Mouse (Mus musculus) adrenal gland, postnatal 25 days (tissue): ENCODE results near the gene Gpc6. TPM values are rescaled to one million over a fixed set of nuclear protein-coding genes. Genes with fewer than 3 reads are reported as not detected.
"Not testable (repeated sequence)": the region's sequence is repeated elsewhere in the genome, so short reads cannot be mapped to it uniquely, and the experiment has no call there.

Experiments
- DNase-seq: peaks from one replicate; pipeline ENCODE4 v3.0.0; 2021; ENCODE audit warnings: mixed read lengths
- total RNA-seq: library from RNA; stranded (reverse); gene quantifications from 2 replicates; pipeline ENCODE4 v1.2.3, GENCODE M21; 2021

The Gpc6 gene
- total RNA-seq, 1 experiment from 2014 or later, result 12.1 TPM

GRCm38 (mm10) chr14:117369331-117369866 is 444.3 kb downstream of the Gpc6 start:
- no peak for DNase-seq

GRCm38 (mm10) chr14:117376822-117377376 is 451.8 kb downstream of the Gpc6 start:
- DNase-seq, result no peak

GRCm38 (mm10) chr14:117379979-117380378 is 454.9 kb downstream of the Gpc6 start:
- DNase-seq, result no peak

- no peak for DNase-seq
Observed at GRCm38 (mm10) chr14:117383188-117383587, 458.1 kb downstream of the Gpc6 start.

- no peak for DNase-seq
Observed at GRCm38 (mm10) chr14:117384096-117384770, 459.1 kb downstream of the Gpc6 start.

GRCm38 (mm10) chr14:117385731-117386270 is 460.7 kb downstream of the Gpc6 start:
- DNase-seq, result no peak

GRCm38 (mm10) chr14:117390794-117391320 is 465.7 kb downstream of the Gpc6 start:
- DNase-seq, result no peak

GRCm38 (mm10) chr14:117391412-117391811 is 466.3 kb downstream of the Gpc6 start:
- no peak for DNase-seq

GRCm38 (mm10) chr14:117397165-117397564 is 472.1 kb downstream of the Gpc6 start:
- DNase-seq, result no peak

- no peak for DNase-seq
Observed at GRCm38 (mm10) chr14:117407824-117408524, 482.9 kb downstream of the Gpc6 start.

GRCm38 (mm10) chr14:117408525-117408835 is 483.4 kb downstream of the Gpc6 start:
- DNase-seq, result no peak

GRCm38 (mm10) chr14:117409778-117410177 is 484.7 kb downstream of the Gpc6 start:
- DNase-seq, result no peak

GRCm38 (mm10) chr14:117410511-117410910 is 485.4 kb downstream of the Gpc6 start:
- DNase-seq, result no peak

- no peak for DNase-seq
Observed at GRCm38 (mm10) chr14:117415045-117415444, 489.9 kb downstream of the Gpc6 start.

- DNase-seq, result no peak
Observed at GRCm38 (mm10) chr14:117419561-117420218, 494.6 kb downstream of the Gpc6 start.

- no peak for DNase-seq
Observed at GRCm38 (mm10) chr14:117421170-117421569, 496.1 kb downstream of the Gpc6 start.

- no peak for DNase-seq
Observed at GRCm38 (mm10) chr14:117426116-117426515, 501.0 kb downstream of the Gpc6 start.

- DNase-seq, result no peak
Observed at GRCm38 (mm10) chr14:117427776-117428175, 502.7 kb downstream of the Gpc6 start.

- no peak for DNase-seq
Observed at GRCm38 (mm10) chr14:117435739-117436138, 510.6 kb downstream of the Gpc6 start.

GRCm38 (mm10) chr14:117446675-117447231 is 521.6 kb downstream of the Gpc6 start:
- not testable (repeated sequence) for DNase-seq

GRCm38 (mm10) chr14:117451391-117451991 is 526.4 kb downstream of the Gpc6 start:
- no peak for DNase-seq

- no peak for DNase-seq
Observed at GRCm38 (mm10) chr14:117452150-117452549, 527.0 kb downstream of the Gpc6 start.
